Mouse (Mus musculus) myocyte (in vitro differentiated cells): ENCODE measurements at regions not wholly inside any gene's neighbourhood (a gene's known extent, or its start where the extent isn't known, plus 50 kb on each side); places are given as distances from the start of the nearest gene placed in this dataset.
"Not testable (repeated sequence)": the region's sequence is repeated elsewhere in the genome, so short reads cannot be mapped to it uniquely, and the experiment has no call there.

Experiments used
- H3K27me3 ChIP-seq: one replicate; pipeline ENCODE4 v1.6.1; 2011; ENCODE audit not compliant: control insufficient read depth, insufficient read depth, insufficient read length
- H3K36me3 ChIP-seq: one replicate; pipeline ENCODE4 v1.6.1; 2011; ENCODE audit not compliant: control insufficient read depth, insufficient read depth
- H3K4me2 ChIP-seq: one replicate; pipeline ENCODE4 v1.6.1; 2011; ENCODE audit warnings: low read depth, control low read depth
- H3K4me3 ChIP-seq: one replicate; pipeline ENCODE4 v1.5.1; 2011; ENCODE audit warnings: mild to moderate bottlenecking, control low read depth, moderate library complexity
- H3K79me2 ChIP-seq: one replicate; pipeline ENCODE4 v1.6.1; 2011; ENCODE audit not compliant: control insufficient read depth, insufficient read depth
- H3ac ChIP-seq: one replicate; pipeline ENCODE4 v1.6.1; 2011; ENCODE audit not compliant: control insufficient read depth, insufficient read length
- CEBPB ChIP-seq: IDR thresholded peaks from 2 replicates; pipeline ENCODE4 v1.6.1; 2011; ENCODE audit warnings: mild to moderate bottlenecking, moderate library complexity; ENCODE audit not compliant: poor library complexity, insufficient read depth, severe bottlenecking
- E2F4 ChIP-seq: IDR thresholded peaks from one replicate; pipeline ENCODE4 v1.6.1; 2011; ENCODE audit warnings: mild to moderate bottlenecking, control low read depth, moderate library complexity; ENCODE audit not compliant: insufficient read depth
- MAX ChIP-seq: IDR thresholded peaks from one replicate; pipeline ENCODE4 v1.6.1; 2011; ENCODE audit warnings: low read depth, mild to moderate bottlenecking, control low read depth
- MYOD1 ChIP-seq, 3 experiments: IDR thresholded peaks; one replicate each; pipeline ENCODE4 v1.6.1; 2011; ENCODE audit warnings: control low read depth in 2 of 3, low read depth in 2 of 3, mild to moderate bottlenecking in 2 of 3, moderate library complexity in 1 of 3; ENCODE audit not compliant: insufficient read length in 2 of 3, control insufficient read depth in 1 of 3
- MYOG ChIP-seq, 3 experiments: IDR thresholded peaks; one replicate each; pipeline ENCODE4 v1.6.1; 2011; ENCODE audit warnings: control low read depth in 2 of 3, low read depth in 2 of 3, mild to moderate bottlenecking in 2 of 3; ENCODE audit not compliant: insufficient read length in 2 of 3, control insufficient read depth in 1 of 3, insufficient read depth in 1 of 3
- POLR2A ChIP-seq: IDR thresholded peaks from one replicate; pipeline ENCODE4 v1.6.1; 2011; ENCODE audit warnings: low read depth, mild to moderate bottlenecking, control low read depth, moderate library complexity; ENCODE audit not compliant: insufficient read length
- POLR2AphosphoS2 ChIP-seq: IDR thresholded peaks from one replicate; pipeline ENCODE4 v1.6.1; 2011; ENCODE audit warnings: low read depth, control low read depth; ENCODE audit not compliant: insufficient read length
- REST ChIP-seq: IDR thresholded peaks from one replicate; pipeline ENCODE4 v1.6.1; 2011; ENCODE audit warnings: mild to moderate bottlenecking, control low read depth, moderate library complexity; ENCODE audit not compliant: insufficient read depth, insufficient read length
- SRF ChIP-seq: IDR thresholded peaks from one replicate; pipeline ENCODE4 v1.6.1; 2011; ENCODE audit warnings: low read depth; ENCODE audit not compliant: control insufficient read depth, insufficient read length
- TCF12 ChIP-seq: IDR thresholded peaks from one replicate; pipeline ENCODE4 v1.6.1; 2011; ENCODE audit warnings: mild to moderate bottlenecking, control low read depth; ENCODE audit not compliant: poor library complexity, insufficient read depth, severe bottlenecking
- TCF3 ChIP-seq: IDR thresholded peaks from one replicate; pipeline ENCODE4 v1.6.1; 2011; ENCODE audit warnings: low read depth, control low read depth; ENCODE audit not compliant: insufficient read length
- USF1 ChIP-seq: IDR thresholded peaks from one replicate; pipeline ENCODE4 v1.6.1; 2011; ENCODE audit warnings: low read depth, mild to moderate bottlenecking, control low read depth, moderate library complexity

GRCm38 (mm10) chr1:73625365-73625764, 498.9 kb downstream of the Tns1 start:
- TF ChIP-seq USF1 (no peak), TCF3 (no peak)
- Histone ChIP-seq H3ac (no peak overlapping the region), H3K4me3 (no peak overlapping the region), H3K36me3 (no peaks in the 10 kb centered on the region), H3K27me3 (no peaks in the 10 kb centered on the region), H3K79me2 (no peaks in the 10 kb centered on the region), H3K4me2 (no peak overlapping the region)

GRCm38 (mm10) chr1:73621121-73621520, 503.1 kb downstream of the Tns1 start:
- H3K4me2 ChIP-seq, H3ac ChIP-seq, H3K4me3 ChIP-seq, H3K36me3 ChIP-seq, H3K79me2 ChIP-seq, H3K27me3 ChIP-seq: not testable (repeated sequence)

GRCm38 (mm10) chr1:73618551-73619170, 505.6 kb downstream of the Tns1 start:
- H3ac ChIP-seq, result no peak overlapping the region
- no peak for TF ChIP-seq MYOD1 (IDR thresholded peaks at IDR 0.05; ENCODE audit: control insufficient read depth in 1 of 3, insufficient read length in 2 of 3, low read depth in 2 of 3)
- no peak for TF ChIP-seq REST
- TF ChIP-seq E2F4, result no peak
- TF ChIP-seq TCF12, result no peak
- no peak for TF ChIP-seq SRF
- no peak for TF ChIP-seq POLR2A
- TF ChIP-seq CEBPB, result no peak
- H3K27me3 ChIP-seq, result no peaks in the 10 kb centered on the region
- H3K36me3 ChIP-seq, result no peaks in the 10 kb centered on the region
- H3K79me2 ChIP-seq, result no peaks in the 10 kb centered on the region
- H3K4me2 ChIP-seq, result no peak overlapping the region
- H3K4me3 ChIP-seq, result no peak overlapping the region

- H3ac ChIP-seq, result no peak overlapping the region
- H3K4me3 ChIP-seq, result no peak overlapping the region
- TF ChIP-seq MAX (no peak), SRF (no peak), POLR2A (no peak), CEBPB (no peak), USF1 (no peak), TCF12 (no peak), POLR2AphosphoS2 (no peak), MYOD1 (IDR thresholded peaks at IDR 0.05; ENCODE audit: control insufficient read depth in 1 of 3, insufficient read length in 2 of 3, low read depth in 2 of 3) (no peak), MYOG (IDR thresholded peaks at IDR 0.05; ENCODE audit: control insufficient read depth in 1 of 3, insufficient read depth in 1 of 3, insufficient read length in 2 of 3, low read depth in 2 of 3) (no peak), REST (no peak), TCF3 (no peak), E2F4 (no peak)
Measured at GRCm38 (mm10) chr1:73593653-73594385, 530.4 kb downstream of the Tns1 start.

GRCm38 (mm10) chr1:73591342-73592099, 532.7 kb downstream of the Tns1 start:
- no peak overlapping the region for H3K4me2 ChIP-seq
- no peak overlapping the region for H3K4me3 ChIP-seq
- H3ac ChIP-seq, result no peak overlapping the region
- H3K79me2 ChIP-seq, result no peaks in the 10 kb centered on the region
- no peaks in the 10 kb centered on the region for H3K36me3 ChIP-seq
- H3K27me3 ChIP-seq, result no peaks in the 10 kb centered on the region
- TF ChIP-seq USF1 (no peak), E2F4 (no peak), CEBPB (no peak), MAX (no peak), TCF12 (no peak), REST (no peak), POLR2AphosphoS2 (no peak), MYOG (IDR thresholded peaks at IDR 0.05; ENCODE audit: control insufficient read depth in 1 of 3, insufficient read depth in 1 of 3, insufficient read length in 2 of 3, low read depth in 2 of 3) (no peak), SRF (no peak), TCF3 (no peak), MYOD1 (IDR thresholded peaks at IDR 0.05; ENCODE audit: control insufficient read depth in 1 of 3, insufficient read length in 2 of 3, low read depth in 2 of 3) (no peak), POLR2A (no peak)

More at GRCm38 (mm10) chr1:73593653-73594385, 530.4 kb downstream of the Tns1 start:
- H3K36me3 ChIP-seq, result no peaks in the 10 kb centered on the region
- H3K79me2 ChIP-seq, result no peaks in the 10 kb centered on the region
- H3K27me3 ChIP-seq, result no peaks in the 10 kb centered on the region
- no peak overlapping the region for H3K4me2 ChIP-seq
